Mouse (Mus musculus) induced T-regulatory cell, adult 2 months (primary cell): ENCODE measurements around the gene Tbc1d8b.
"Not testable (repeated sequence)": the region's sequence is repeated elsewhere in the genome, so short reads cannot be mapped to it uniquely, and the experiment has no call there.

Experiments used
- DNase-seq: peaks from one replicate; pipeline ENCODE4 v3.0.0-alpha.2; 2012; ENCODE audit warnings: low read depth

Gene Tbc1d8b

DNA sequence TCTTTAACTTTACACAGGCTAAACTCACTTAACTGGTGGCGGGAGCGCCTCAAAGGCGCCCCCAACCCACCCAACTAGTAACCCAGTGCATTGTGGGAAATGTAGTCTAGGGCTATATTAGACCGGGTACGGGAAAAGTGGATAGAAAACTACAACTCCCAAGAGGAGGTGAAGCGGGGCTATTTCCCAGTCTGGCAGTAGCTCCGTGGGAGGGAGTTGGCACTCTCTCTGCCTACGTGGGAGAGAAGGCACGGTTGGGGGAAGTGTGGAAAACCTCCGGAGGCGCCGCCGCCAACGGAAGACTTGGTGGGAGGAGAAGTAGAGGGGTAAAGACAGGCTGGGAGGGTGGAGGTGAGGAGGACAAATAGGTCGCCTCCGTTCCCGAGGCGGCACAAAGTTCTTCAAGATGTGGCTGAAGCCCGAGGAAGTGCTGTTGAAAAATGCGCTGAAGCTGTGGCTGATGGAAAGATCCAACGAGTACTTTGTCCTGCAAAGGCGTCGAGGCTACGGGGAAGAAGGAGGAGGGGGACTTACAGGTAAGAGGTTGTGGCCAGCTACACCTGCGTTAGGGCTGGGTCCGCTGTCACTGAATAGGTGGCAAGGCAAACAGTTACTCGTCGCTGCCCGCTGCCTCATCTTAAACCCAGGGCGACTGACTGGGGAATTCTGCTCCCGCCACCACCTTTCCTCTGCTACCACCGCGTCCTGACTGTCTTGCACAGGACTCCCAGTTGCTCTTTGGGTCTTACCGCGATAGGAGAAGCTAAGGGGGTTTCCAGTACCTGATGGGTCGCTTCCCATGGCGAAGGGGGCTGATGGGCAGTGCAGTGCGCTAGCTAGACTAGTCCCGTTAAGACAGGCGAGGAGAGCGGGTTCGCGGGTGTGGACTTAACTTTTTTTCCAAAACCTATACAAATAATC is at the start of gene Tbc1d8b:
TSS of gene Tbc1d8b (plus strand) at position 222 of the 921 bp plus-strand sequence.
- peak; percentile 85 for DNase-seq

DNA sequence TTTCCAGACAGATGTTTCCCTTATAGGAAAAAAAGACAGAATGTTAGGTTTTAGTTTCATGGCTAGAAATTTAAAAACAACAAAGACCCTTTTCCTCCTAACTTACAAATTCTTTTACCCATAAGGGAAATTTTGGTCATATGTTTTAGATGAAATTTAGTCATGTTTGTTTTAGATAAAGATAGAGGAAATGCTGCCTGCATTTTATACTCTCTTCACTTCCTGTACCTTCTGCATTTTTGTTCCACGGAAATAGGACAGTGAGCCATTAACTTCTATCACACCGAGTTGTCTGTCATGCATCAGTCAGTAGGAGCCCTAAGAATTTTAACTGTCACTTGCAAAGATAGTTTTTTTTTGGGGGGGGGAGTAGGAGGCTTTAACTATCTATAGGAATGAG is 45.1 kb upstream of the Tbc1d8b start:
- no peak for DNase-seq

DNA sequence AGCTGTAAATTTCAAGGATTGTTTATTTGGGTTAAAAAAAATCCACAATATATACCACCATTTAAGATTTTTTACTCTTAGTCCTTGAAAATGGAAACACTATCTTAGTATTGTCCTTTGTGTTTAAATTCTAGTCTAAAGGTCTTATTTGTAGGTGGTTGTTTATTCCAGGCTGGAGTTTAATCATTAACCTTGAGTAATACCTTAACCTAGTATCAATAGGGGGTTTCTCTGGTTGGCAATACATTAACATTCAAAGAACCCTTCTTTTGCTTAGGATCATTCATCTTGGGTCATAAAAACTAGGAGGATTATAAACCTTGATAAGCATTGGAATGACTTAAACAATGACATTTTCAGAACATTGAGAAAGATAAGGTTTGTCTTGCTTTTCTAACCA is 44.4 kb upstream of the Tbc1d8b start:
- DNase-seq = no peak

DNA sequence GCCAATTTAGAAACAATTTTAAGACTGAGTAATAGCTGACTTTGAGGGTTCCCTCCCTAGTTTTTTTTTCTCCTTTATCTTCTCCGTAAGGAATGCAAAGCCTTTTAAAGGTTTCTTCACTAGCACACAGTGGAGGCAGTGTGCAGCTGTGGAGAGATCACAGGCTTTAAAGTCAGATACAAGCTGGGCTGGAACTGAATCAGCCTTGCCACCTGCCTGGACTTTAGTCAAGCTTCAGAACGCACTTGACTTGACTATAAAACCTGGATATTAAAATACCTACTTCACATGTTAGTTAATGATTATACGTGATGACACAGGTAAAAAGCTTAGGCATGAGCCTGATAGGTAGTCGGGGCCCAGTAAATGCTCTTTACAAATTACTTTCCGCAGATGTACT is 32.6 kb upstream of the Tbc1d8b start:
- no peak for DNase-seq

DNA sequence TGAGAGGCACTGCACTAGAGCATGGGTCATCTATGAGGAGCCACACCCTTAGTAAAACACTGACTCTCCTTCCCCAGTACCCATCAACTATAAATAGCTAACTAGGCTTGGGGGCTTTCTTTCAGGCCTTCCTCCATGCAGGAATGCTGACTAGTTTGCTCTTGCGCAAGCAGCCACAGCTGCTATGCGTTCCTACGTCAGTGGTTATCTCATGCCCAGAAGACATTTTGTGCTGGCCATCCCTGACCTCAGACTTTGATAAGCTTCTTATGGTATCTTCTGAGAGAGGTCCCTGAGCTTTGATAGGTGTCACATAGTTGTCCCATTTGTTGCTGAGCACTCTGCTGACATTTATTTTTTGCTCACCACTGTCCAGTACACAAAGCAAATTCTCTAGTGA is 31.5 kb upstream of the Tbc1d8b start:
- DNase-seq = no peak

DNA sequence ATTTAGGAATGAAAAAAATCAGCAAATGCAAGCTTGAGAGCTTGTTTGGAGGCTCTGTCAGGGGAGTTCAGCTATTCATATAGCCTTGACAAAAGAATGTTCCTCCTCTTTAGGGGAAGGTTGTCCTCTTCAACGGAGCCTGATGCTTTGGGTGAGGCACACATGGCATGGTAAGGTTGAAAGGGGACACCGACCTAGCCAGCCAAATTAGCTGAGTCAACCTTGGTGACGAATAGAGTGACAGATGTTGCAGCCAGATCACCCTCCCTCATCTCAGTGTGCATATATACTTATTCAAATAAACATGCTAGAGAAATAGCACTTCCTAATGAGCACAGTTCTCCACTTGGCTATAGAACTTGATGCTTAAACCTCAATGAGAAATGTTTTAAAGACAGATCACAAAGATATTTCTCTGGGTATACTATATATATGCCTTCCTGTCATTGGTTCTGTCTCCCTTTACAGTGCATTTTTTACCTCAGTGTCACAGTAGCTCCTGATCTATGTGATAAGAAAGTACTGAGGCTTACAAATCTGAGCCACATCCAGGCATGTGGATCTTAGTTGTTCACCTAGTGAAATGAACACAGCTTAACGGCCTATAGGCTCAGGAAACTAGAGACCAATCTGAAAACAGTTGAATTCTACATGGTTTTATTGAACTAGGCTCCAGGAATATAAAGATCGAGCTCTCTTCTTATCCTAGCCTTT is 30.3 kb upstream of the Tbc1d8b start:
- DNase-seq = no peak

DNA sequence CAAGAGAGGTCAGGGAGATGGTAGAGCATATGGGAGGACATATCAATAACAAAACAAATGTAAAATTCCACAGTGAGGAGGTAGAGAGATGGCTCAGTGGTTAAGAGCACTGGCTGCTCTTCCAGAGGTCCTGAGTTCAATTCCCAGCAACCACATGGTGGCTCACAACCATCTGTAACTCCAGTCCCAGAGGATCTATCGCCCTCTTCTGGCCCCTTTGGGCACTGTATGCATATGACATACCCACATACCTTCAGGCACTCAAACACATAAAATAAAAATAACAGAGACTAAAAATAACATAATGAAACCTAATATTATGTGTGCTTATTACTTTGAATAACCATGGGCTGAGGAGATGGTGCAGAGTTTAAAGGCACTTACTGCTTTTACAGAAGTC is 22.7 kb upstream of the Tbc1d8b start:
- DNase-seq = peak; percentile 3

DNA sequence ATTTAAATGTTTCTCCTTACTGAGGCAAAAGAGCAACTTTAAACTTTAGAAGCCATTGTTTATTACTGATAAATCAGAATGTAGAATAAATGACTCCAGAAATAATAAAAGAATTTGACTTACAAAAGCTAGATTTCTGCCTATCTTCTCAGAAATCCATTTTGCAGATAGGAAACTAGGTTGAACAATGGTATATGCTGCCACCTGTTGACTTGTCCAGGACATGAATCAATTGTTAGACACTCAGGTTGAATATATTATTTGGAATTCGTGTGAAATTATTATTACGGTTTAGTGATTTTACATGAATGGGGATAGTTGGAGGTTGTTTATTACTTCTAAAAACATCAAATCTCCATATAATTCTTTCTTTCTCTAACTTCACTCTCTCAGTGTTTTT is 19.0 kb upstream of the Tbc1d8b start:
- peak; percentile 32 for DNase-seq

DNA sequence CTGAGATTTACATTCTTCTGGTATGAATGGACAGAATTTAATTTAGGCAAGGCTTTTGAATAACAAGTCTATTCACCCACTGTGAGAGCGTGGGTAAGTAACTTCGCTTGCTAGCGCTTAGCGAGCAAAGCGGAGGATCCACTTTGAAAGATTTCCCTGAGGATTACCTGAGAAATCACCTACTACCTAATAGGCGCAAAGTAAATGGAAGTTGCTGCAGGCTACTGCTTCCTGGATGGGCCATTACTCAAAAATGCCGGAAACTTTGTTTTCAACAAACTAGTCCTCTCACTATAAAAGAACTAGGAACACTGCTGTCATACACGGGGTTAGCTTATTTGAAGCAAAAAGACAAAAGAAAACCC is 404 bp upstream of the Tbc1d8b start:
- DNase-seq = no peak

DNA sequence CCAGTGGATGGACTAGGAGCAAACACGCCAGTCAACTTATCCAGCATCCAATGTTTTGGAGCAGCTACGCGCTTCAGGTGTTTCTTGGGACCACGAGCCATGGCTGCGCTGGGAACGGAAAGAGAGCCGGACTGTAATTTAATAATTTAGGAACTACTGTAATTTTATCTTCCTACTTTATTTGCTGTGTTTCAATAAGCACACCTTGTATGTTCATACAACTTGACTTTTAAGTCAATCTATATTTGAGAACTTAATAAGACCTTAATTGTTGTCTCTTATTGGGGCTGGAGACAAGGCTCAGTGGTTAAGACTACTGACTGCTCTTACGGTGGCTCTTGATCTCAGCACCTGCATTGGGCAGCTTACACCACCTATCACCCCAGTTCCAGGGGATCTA is 29.6 kb downstream of the Tbc1d8b start, which contains the start of gene Gm15013:
TSS of gene Gm15013 (minus strand) at position 101 of the 400 bp plus-strand sequence.
- no peak for DNase-seq

DNA sequence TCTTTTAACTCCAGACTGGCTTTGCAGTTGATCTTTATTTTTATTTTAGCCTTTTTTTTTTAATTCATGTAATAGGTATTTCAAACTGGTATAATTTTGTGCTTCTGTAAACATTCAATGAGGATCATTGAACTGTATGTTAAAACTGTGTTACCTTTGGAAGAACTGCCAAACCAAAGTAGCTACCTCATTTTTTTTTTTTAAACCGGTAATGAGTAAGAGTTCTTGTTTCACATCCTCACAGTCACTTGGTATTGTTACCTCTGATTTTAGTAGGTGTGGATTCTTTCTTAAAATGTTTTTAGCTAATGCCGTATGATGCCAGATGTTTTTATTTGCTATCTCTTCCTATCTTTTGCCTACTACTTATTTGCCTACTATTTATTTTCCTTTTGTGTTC is 37.6 kb downstream of the Tbc1d8b start:
- no peak for DNase-seq

DNA sequence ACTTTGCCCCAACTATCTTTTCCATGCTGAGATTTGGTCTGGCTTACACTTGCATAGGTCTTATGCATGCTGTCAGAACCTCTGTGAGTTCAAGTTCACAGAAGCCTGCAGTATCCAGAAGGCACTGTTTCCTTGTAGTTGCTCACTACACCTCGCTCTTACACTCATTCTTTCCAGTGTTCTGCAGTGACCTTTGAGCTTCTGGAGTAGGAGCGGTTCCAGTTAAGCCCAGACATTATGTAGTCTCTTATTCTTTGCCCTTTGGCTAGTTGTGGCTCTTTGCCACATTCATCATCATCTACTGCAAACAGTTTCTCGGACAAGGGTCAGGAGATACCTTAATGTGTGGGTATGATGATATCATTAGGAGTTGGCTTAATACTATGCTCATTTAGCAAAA is 45.7 kb downstream of the Tbc1d8b start:
- DNase-seq = no peak

DNA sequence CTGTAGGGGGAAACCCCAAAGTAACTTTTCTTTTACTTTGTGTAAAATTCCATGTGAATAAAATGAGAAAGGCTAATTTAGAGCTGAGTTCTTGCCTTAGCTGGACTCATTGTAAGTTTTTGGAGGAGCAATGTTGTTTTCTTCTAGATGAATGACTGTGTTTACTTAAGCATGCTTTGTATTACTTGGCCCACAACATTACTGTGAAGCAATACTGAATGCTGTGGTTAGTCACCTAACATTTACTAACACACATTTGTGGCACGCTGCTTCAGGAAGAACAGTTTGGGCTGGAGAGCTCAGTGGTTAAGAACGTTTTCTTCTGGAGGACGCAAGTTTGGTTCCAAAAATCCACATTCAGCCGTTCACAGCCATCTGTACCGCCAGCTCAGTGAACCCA is 52.3 kb downstream of the Tbc1d8b start:
- no peak for DNase-seq

DNA sequence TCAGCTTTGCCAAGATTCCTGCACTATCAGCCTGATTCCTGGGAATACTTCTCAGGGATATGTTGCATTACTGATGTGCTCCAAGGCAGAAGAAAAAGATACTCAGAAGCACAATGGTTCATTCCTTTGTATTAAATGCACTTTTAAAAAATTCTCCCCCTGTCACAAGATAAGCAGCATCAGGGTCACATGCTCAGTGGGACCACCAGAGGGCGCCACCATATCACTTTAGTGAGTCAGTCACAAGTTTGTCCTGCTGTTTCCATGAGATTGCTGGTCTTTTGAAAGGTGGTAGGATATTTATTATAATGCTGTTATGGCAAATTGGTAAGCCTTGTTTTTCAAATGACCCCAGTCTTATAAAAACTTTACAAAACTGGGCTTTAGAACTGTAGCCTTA is 67.1 kb downstream of the Tbc1d8b start:
- DNase-seq = peak; percentile 60

DNA sequence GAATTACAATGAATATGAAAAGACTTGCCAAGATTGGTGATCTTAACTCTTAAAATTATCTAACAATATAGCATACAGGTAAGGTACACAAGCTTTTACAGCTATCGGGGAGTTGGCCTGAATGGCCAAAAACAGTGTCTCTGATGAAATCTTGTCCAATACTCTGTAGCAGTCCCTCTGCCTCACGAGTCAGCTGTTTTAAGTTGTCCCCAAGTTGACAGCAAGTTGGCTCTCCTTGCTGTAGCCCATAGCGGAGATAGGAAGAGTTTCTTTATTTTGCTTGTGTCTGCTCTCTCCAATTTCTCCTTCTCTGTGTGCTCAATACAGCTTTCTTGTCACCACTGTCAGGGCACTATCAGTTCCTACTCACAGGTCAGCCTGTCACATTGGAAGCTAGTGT is 73.8 kb downstream of the Tbc1d8b start:
- not testable (repeated sequence) for DNase-seq

DNA sequence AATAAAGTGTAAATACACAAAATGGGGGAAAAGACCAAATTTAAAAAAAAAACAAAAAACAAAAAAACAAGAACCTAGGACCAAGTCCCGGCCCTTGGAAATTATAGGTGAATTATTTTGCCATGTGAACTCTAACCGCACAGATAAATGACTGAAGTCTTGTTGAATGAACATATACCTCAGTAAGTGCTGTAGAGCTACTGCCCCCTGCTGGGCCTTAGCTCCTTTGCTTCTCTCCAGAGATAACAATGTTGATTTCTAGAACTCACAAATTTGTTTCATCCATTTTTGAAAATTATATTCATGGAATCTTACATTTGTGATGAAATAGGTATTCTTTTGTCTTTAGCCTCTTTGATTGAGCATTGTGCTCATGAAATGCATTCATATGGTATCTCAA is 77.8 kb downstream of the Tbc1d8b start:
- peak; percentile 44 for DNase-seq

DNA sequence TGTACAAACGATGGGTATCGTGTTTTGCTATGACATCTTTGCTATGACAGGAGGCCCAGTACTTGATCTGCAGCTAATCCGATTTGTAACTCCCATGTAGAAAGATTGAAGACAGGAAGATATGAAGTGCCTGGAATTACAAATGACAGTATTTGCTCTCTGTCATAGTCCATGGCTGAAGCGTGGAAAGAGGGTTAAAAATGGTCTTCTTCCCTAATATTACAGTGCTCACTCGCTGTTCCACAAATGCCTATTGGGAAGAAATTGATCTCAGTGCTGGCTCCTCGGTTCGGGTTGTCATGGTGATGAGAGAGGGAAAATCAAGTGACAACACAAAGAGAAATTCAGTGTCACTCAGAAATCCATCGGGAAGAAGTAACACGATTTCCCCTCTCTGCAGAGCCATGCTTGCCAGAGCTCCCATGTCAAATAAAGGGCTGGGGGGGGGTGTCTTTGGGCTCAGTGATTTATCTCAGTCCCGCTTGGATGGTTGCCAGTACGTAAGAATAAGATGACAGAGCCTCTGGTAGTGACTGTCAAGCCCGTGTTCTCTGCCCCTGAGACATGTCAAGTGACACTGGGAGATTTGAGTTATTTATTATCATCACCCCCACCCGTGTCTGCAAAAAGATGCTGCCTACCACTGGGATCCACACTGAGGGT is 85.3 kb downstream of the Tbc1d8b start:
- no peak for DNase-seq

DNA sequence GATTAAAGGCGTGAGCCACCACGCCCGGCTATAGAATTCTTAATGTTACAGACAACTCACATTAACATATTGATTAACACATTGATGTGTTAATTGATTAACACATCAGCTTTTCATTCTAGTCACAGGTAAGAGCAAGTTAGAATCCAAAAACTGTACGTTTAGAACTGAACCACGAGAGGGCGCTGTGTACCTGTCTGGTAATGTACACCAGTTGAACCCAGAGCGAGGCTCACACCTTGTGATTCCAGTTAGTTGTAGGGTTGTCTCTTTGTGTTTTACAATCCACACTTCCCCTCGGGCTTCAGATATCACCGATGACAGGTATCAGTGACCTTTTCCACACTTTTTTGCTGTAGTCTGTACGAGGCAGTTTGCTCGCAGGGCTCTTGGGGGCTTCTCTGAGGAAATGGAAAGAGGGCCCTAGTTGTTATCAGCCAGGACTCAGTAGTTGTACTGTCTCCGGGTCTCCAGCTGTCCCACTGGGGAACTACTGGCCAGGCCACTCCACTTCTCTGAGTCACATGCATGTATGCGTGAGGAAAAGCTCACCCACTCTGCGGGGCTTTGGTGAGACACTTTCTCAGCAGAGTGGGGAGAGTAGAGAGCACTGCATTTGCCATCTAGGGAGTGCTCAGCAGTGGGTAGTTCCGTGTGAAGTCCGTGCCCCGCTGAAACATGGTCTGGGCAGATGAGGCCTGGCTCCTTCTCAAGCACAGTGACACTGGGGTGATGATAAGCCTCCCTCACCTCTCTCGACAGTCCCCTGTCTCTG is 89.7 kb downstream of the Tbc1d8b start:
- peak; percentile 63 for DNase-seq

DNA sequence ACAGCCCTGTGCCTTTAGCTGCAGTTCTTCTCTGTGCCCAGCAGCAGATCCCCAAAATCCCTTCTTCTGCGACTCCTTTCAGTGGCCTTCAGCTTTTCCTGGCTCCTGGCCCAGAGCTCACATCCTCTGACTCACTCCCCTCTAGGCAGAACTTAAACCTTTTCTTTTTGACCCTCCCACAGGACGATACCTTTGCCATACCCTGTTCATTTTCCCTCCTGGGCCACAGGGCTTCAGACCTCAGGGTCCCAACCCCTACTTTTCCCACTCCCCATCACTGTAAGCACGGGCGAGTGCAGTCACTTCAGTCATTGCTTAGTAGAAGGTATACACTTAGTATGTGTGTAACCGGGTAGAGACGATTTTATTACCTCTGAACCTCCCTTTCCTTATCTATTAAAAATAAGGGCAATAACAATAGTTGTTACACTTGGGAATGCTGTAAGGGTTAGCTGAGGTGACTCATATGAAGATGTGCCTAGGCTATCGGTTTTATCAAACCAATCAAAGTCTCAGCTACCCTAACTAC is 90.4 kb downstream of the Tbc1d8b start:
- no peak for DNase-seq

DNA sequence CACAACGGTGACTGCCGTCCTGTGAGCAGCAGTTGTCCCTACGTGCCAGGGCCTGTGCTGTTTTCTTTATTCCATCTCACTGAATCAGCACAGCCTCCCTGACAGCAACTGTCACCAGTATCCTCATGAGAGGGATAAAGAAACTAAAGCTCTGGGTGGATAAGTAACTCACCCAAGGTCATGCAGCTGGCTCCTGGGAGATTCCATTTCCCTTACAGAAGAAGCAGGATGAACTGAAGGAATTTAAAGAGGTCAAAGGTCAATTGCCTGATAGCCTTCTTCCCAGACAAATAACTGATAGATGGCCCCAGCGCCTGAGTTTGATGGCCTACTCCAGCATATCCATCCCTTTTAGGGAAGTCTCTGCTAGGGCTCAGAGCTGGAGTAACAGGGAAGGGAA is 92.6 kb downstream of the Tbc1d8b start:
- DNase-seq = no peak

DNA sequence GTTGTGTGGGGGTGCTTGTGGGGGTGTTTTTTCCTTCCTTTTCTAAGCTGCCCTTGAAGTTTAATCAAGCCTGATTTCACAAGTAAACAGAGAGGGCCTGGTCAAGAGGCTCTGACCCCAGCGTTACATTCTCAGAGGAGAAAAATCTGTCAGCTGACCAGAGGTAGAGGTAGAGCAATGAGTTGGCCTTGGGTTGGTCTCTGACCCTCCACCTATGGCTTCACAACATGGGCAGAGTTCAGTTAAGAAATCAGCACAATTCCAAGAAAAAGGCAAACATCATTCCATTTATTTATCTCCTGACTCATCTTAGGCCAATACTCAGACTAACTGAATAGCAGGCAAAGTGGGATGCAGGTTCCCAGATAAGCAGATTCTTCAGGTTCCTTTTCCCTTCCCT is 94.1 kb downstream of the Tbc1d8b start:
- no peak for DNase-seq

DNA sequence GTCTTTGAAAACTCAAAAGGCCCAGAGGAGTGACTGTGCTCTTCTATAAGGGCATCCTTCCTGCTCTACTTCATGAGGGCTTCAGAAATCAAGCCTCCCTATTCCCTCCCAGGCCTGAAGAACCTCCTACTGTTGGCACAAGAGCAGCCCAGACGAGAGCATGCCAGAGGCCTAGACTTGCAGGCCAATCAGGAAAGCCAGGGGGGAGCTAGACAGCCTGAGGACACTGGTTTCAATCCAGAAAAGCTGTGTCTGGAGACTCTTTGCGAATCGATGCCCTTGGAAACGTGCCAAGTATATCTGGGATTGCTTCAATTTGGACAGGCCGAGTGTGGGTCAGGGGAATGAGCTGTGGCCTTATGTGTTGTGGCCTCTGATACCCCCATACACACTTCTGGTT is 94.6 kb downstream of the Tbc1d8b start:
- DNase-seq = no peak
